21 mouse cellular contexts compared by ENCODE assay signal in the genomic region with DNA sequence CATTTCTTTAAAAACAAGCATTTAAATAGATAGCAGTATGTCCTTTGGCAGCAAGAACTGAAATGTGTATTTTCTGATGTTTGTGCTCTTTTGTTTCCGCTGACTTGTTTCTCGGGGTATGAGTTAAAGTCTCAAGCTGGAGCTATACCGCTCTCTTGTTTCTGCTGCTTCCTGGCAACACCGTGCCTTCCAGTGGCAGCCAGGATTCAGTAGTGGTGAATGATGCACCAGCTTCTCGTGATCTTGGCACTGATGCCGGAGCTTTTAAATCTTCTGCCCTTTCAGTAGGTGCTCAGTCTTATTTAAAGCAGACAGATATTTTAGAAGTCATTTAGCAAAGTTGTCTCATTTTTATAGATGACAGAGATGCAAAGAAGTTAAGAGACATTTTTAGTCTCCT. TPM values are rescaled to one million over a fixed set of nuclear protein-coding genes. Genes with fewer than 3 reads are reported as not detected.
DNase-seq lines count a peak whose midpoint lies in the region; TF ChIP-seq lines count a peak whose summit lies in the region.
"Had no signal": no experiment of that assay in that cellular context is flagged by ENCODE, and none has a peak within 500 bp of the region (broad histone marks: within the 10 kb centered on the region; RNA-seq: fewer than 3 reads in every experiment).

No protein-coding gene starts in this region.

- TF ChIP-seq CTCF in kidney, adult 2 months (conservative IDR thresholded peaks at IDR 0.05; ENCODE audit: insufficient read depth, insufficient read length, low read depth, low read length): no peak
- TF ChIP-seq CTCF in brain, embryonic 14.5 days (IDR thresholded peaks at IDR 0.05; ENCODE audit: borderline replicate concordance, extremely low read depth, insufficient read depth, insufficient read length): no peak

- peak; percentile 52 to 58 for DNase-seq in frontal cortex, adult 2 months (ENCODE audit: extremely low spot score in 1 of 2, low spot score in 1 of 2)
- no peak for DNase-seq in frontal cortex, postnatal 25 days (ENCODE audit: low spot score in 2 of 2)
- DNase-seq in kidney, adult 2 months: peak; percentile 23
- DNase-seq in kidney, postnatal 25 days: no peak
- DNase-seq in brain, embryonic 14.5 days (ENCODE audit: low read depth): peak; percentile 56
- peak; percentile 45 to 52 for DNase-seq in right cerebral cortex, adult 2 months (ENCODE audit: low spot score in 2 of 2)
- DNase-seq in MN1 (ENCODE audit: low spot score): no peak
- DNase-seq in adrenal gland, postnatal 4 days (ENCODE audit: low spot score in 2 of 2): no peak
- DNase-seq: adrenal gland, adult 2 months; cerebellum, adult 11 months; gastrocnemius, postnatal 25 days; heart, postnatal 14 days; lung, adult 2 months; lung, postnatal 36 days; spleen, adult 18-20 months; thymus, postnatal 36 days had no signal

- H3K27me3 ChIP-seq in kidney, adult 2 months (replicated peaks; ENCODE audit: control insufficient read depth, insufficient read depth, low read length): no peaks in the 10 kb centered on the region
- H3K27me3 ChIP-seq: embryonic facial prominence, embryonic 15.5 days; hindbrain, embryonic 13.5 days had no signal

- H3K27ac ChIP-seq in kidney, adult 2 months (ENCODE audit: insufficient read depth, low read depth, low read length): no peak overlapping the region
- H3K27ac ChIP-seq: embryonic facial prominence, embryonic 15.5 days; hindbrain, embryonic 13.5 days had no signal

- WGBS in kidney, adult 2 months: 62% methylated on average over 6 of the region's 6 CpGs

- no peaks in the 10 kb centered on the region for H3K36me3 ChIP-seq in kidney, adult 2 months (ENCODE audit: control insufficient read depth, insufficient read depth, low read length)
- H3K36me3 ChIP-seq: embryonic facial prominence, embryonic 15.5 days; hindbrain, embryonic 13.5 days; kidney, embryonic 15.5 days had no signal

- no peak for TF ChIP-seq POLR2A in kidney, adult 2 months (IDR thresholded peaks at IDR 0.05; ENCODE audit: low read depth, low read length)
- no peak for TF ChIP-seq POLR2A in brain, embryonic 14.5 days (IDR thresholded peaks at IDR 0.05; ENCODE audit: borderline replicate concordance, extremely low read depth, insufficient read depth, insufficient read length, poor library complexity, severe bottlenecking)

- H3K4me1 ChIP-seq in kidney, adult 2 months (ENCODE audit: control insufficient read depth, insufficient read depth, low read length): peaks cover 5% of the 10 kb centered on the region; the same call in 1 of the 2 replicates

- H3K4me3 ChIP-seq in kidney, adult 2 months (ENCODE audit: insufficient read depth, low read depth, low read length): no peak overlapping the region
- H3K4me3 ChIP-seq: embryonic facial prominence, embryonic 15.5 days; hindbrain, embryonic 13.5 days; kidney, embryonic 15.5 days had no signal

RNA-seq across cellular contexts. Expression of gene Mpped2, which starts 53.1 kb away (rescaled TPM):
- polyA plus RNA-seq in frontal cortex, adult 2 months (2012; rRNA removed): 22.8 and 24.2 TPM in 2 replicates
- polyA plus RNA-seq in kidney, adult 2 months (2012; rRNA removed): 3.4 and 4.1 TPM in 2 replicates
- 63.0 and 67.3 TPM in 2 replicates for polyA plus RNA-seq in brain, embryonic 14.5 days (2012; rRNA removed)
- 10 to 100 TPM; 40.7 to 46.1 TPM for total RNA-seq in adrenal gland, postnatal 4 days (2021)
- total RNA-seq: neutrophil, adult 5-6 weeks had no signal
- polyA plus RNA-seq: C2C12 had no signal

Comparison
In these comparisons a context has a peak if more than half of its experiments do, and no peak if none do; other contexts are left out.
1. DNase-seq: peak in frontal cortex, adult 2 months (2 of 2), kidney, adult 2 months (single experiment), brain, embryonic 14.5 days (single experiment) and right cerebral cortex, adult 2 months (2 of 2); none in frontal cortex, postnatal 25 days (0 of 2), kidney, postnatal 25 days (0 of 2), MN1 (single experiment) and adrenal gland, postnatal 4 days (0 of 2).